Mouse (Mus musculus) left cerebral cortex, adult 2 months (tissue): Measurements from ENCODE around the gene Gpr35. TPM values are rescaled to one million over a fixed set of nuclear protein-coding genes. Genes with fewer than 3 reads are reported as not detected.
A peak's percentile ranks its signal among the peaks of the same experiment; 100 is the strongest.

Experiments
- DNase-seq, 2 experiments: peaks; one replicate each; pipeline ENCODE4 v3.0.0; 2021 to 2022; ENCODE audit warnings: low spot score in 2 of 2, mixed read lengths in 1 of 2; ENCODE audit errors: extremely low spot score in 1 of 2
- H3K27ac ChIP-seq: fragments of 200-600 bp; 2 replicates; pipeline ENCODE4 v1.8.1; 2022
- H3K4me3 ChIP-seq: fragments of 200-600 bp; 2 replicates; pipeline ENCODE4 v1.8.1; 2022
- CTCF ChIP-seq: fragments of 200-600 bp; IDR thresholded peaks from 2 replicates; pipeline ENCODE4 v1.8.1; 2022; ENCODE audit warnings: antibody characterized with exemption, mild to moderate bottlenecking, moderate library complexity
- intact Hi-C: fragments of 180-260 bp; cut with DNase I; formaldehyde crosslinking; loops from one replicate; pipeline ENCODE4 v1.15.1; 2025
- long read RNA-seq, 2 experiments: library from polyadenylated mRNA; stranded (forward); transcript quantifications; one replicate each; pipeline ENCODE4 v2.0.0; 2021; ENCODE audit warnings: borderline mapping rate in 2 of 2
- total RNA-seq, 2 experiments: library from RNA; stranded (reverse); gene quantifications; 2 replicates each; pipeline ENCODE4 v1.2.3; 2021

Gene Gpr35
- 1 to 10 TPM in 1 of 2 experiments, under 1 TPM in 1; 0.16 to 1.1 TPM for total RNA-seq
- long read RNA-seq, experiment 1 = 0 reads
- long read RNA-seq, experiment 2 = 0 reads

GRCm38 (mm10) chr1:92950607-92951006 lies at the start of gene Gpr35:
Gpr35 (plus strand) TSS chr1:92950865.
- Histone ChIP-seq H3K27ac (no peak within 1 kb of the TSS), H3K4me3 (no peak within 1 kb of the TSS)
- intact Hi-C loops = no loop called here
- DNase-seq = peak in 1 of 2 experiments; percentile 3
- no peak for TF ChIP-seq CTCF

GRCm38 (mm10) chr1:92902786-92903185 lies 47.9 kb upstream of the Gpr35 start, which contains the start of gene Ankmy1:
Ankmy1 (minus strand) TSS chr1:92902906.
- H3K4me3 ChIP-seq = peak within 1 kb of the TSS; percentile 13; the same call in 1 of the 2 replicates
- no peak for TF ChIP-seq CTCF
- peak; percentile 56 to 71 for DNase-seq
- no peak within 1 kb of the TSS for H3K27ac ChIP-seq
- intact Hi-C loops = no loop called here

- TF ChIP-seq CTCF = no peak
- H3K4me3 ChIP-seq = no peak overlapping the region
- intact Hi-C loops = no loop called here
- H3K27ac ChIP-seq = no peak overlapping the region
- DNase-seq = no peak
Measured at GRCm38 (mm10) chr1:92903627-92904026, 47.0 kb upstream of the Gpr35 start.

GRCm38 (mm10) chr1:92905703-92906310 lies 44.9 kb upstream of the Gpr35 start:
- no peak for TF ChIP-seq CTCF
- Histone ChIP-seq H3K4me3 (no peak overlapping the region), H3K27ac (no peak overlapping the region)
- DNase-seq = no peak
- intact Hi-C loops = no loop called here

- intact Hi-C loops = loop anchor here (1.0 kb wide), 1 partner anchor 27 kb away; the partner anchor contains the start of gene Capn10
- peak; percentile 81 to 82 for DNase-seq
- H3K4me3 ChIP-seq = peak within 1 kb of the TSS; percentile 76
- H3K27ac ChIP-seq = peak within 1 kb of the TSS; percentile 99
- TF ChIP-seq CTCF = peak; percentile 60
Measured at GRCm38 (mm10) chr1:92906779-92907631, 43.7 kb upstream of the Gpr35 start, which contains the start of gene Dusp28. Dusp28 (plus strand) TSS chr1:92906981.

GRCm38 (mm10) chr1:92907632-92908360 lies 42.9 kb upstream of the Gpr35 start:
- no peak for TF ChIP-seq CTCF
- Histone ChIP-seq H3K4me3 (peak overlapping the region; percentile 76), H3K27ac (peak overlapping the region; percentile 99)
- no peak for DNase-seq
- intact Hi-C loops = loop anchor here (1.0 kb wide), 1 partner anchor 27 kb away; the partner anchor contains the start of gene Capn10

- TF ChIP-seq CTCF = no peak
- no peak overlapping the region for H3K27ac ChIP-seq
- DNase-seq = no peak
- no peak overlapping the region for H3K4me3 ChIP-seq
- intact Hi-C loops = no loop called here
Measured at GRCm38 (mm10) chr1:92908664-92909063, 42.0 kb upstream of the Gpr35 start.

- Histone ChIP-seq H3K4me3 (no peak overlapping the region), H3K27ac (no peak overlapping the region)
- TF ChIP-seq CTCF = peak; percentile 48
- intact Hi-C loops = no loop called here
- DNase-seq = no peak
Measured at GRCm38 (mm10) chr1:92909068-92909467, 41.6 kb upstream of the Gpr35 start.

- intact Hi-C loops = no loop called here
- H3K27ac ChIP-seq = peak within 1 kb of the TSS; percentile 93
- DNase-seq = peak; percentile 82
Measured at GRCm38 (mm10) chr1:92910239-92910885, 40.3 kb upstream of the Gpr35 start, which contains the start of gene Rnpepl1. Rnpepl1 (plus strand) TSS chr1:92910783.

GRCm38 (mm10) chr1:92910925-92911720 lies 39.5 kb upstream of the Gpr35 start:
- intact Hi-C loops = loop anchor here (1.0 kb wide), 1 partner anchor 23 kb away; the partner anchor contains the start of gene Capn10
- DNase-seq = peak; percentile 75 to 78
- no peak; the same call in 1 of the 2 replicates for TF ChIP-seq CTCF
- H3K4me3 ChIP-seq = peak overlapping the region; percentile 65
- peak overlapping the region; percentile 91 for H3K27ac ChIP-seq

More at GRCm38 (mm10) chr1:92910239-92910885, 40.3 kb upstream of the Gpr35 start, which contains the start of gene Rnpepl1:
- TF ChIP-seq CTCF = peak; percentile 63
- peak within 1 kb of the TSS; percentile 65 for H3K4me3 ChIP-seq
